Mouse (Mus musculus) hindbrain, embryonic 15.5 days (tissue): ENCODE results near the gene Sh3bgrl3. TPM values are rescaled to one million over a fixed set of nuclear protein-coding genes. Genes with fewer than 3 reads are reported as not detected.
"Not testable (repeated sequence)": the region's sequence is repeated elsewhere in the genome, so short reads cannot be mapped to it uniquely, and the experiment has no call there.

Experiments
- ATAC-seq: fragments of 200-750 bp; cut with Nextera tagmentation; 2 replicates; pipeline ENCODE4 v1.8.0; 2017; ENCODE audit warnings: low read depth, moderate number of reproducible peaks, moderate TSS enrichment; ENCODE audit not compliant: low FRiP score
- H3K27ac ChIP-seq: fragments of 300-500 bp; sonication (generic); replicated peaks from 2 replicates; pipeline ENCODE4 v1.5.1; 2015; ENCODE audit warnings: mild to moderate bottlenecking, inconsistent platforms
- H3K27me3 ChIP-seq: fragments of 300-500 bp; sonication (generic); 2 replicates; pipeline ENCODE4 v1.6.1; 2015; ENCODE audit warnings: control low read depth, inconsistent platforms
- H3K36me3 ChIP-seq: fragments of 300-500 bp; sonication (generic); 2 replicates; pipeline ENCODE4 v1.6.1; 2015; ENCODE audit warnings: control low read depth, inconsistent platforms
- H3K4me1 ChIP-seq: fragments of 300-500 bp; sonication (generic); replicated peaks from 2 replicates; pipeline ENCODE4 v1.6.1; 2015; ENCODE audit warnings: control low read depth, inconsistent platforms
- H3K4me2 ChIP-seq: fragments of 300-500 bp; sonication (generic); 2 replicates; pipeline ENCODE4 v1.6.1; 2015; ENCODE audit warnings: moderate library complexity, mild to moderate bottlenecking, inconsistent platforms
- H3K4me3 ChIP-seq: fragments of 300-500 bp; sonication (generic); 2 replicates; pipeline ENCODE4 v1.5.1; 2015; ENCODE audit warnings: mild to moderate bottlenecking, inconsistent platforms
- H3K9ac ChIP-seq: fragments of 300-500 bp; sonication (generic); 2 replicates; pipeline ENCODE4 v1.6.1; 2015; ENCODE audit warnings: inconsistent platforms
- H3K9me3 ChIP-seq: fragments of 300-500 bp; sonication (generic); 2 replicates; pipeline ENCODE4 v1.6.1; 2016; ENCODE audit warnings: control low read depth, inconsistent platforms
- WGBS: fragments of 180-500 bp; shearing (Covaris S2); methylation state at CpG from one replicate; pipeline ENCODE4 v1.1.7; 2015; 5-methylcytosine and 5-hydroxymethylcytosine counted together
- polyA plus RNA-seq: library from polyadenylated mRNA; unstranded; fragments of >200 nt; fragmentation: Nextera tagmentation; extraction: Ambion mirVana; gene quantifications from 2 replicates; pipeline ENCODE4 v1.2.1, GENCODE M21; 2015

The Sh3bgrl3 gene
- 425 and 442 TPM in 2 replicates for polyA plus RNA-seq

- Histone ChIP-seq H3K36me3 (0 out of 2 replicates have a peak, but pooled peaks cover 7% of the 10 kb centered on the region), H3K4me3 (peak within 1 kb of the TSS; percentile 93), H3K27me3 (no peaks in the 10 kb centered on the region), H3K4me2 (peak within 1 kb of the TSS; percentile 94), H3K9me3 (no peaks in the 10 kb centered on the region), H3K9ac (peak within 1 kb of the TSS; percentile 96), H3K27ac (peak within 1 kb of the TSS; percentile 83), H3K4me1 (peaks cover 36% of the 10 kb centered on the region)
- WGBS: under 1% methylated on average over 50 of the region's 50 CpGs
- ATAC-seq: peak; percentile 95
These were observed at the start of gene Sh3bgrl3 for GRCm38 (mm10) chr4:134128221-134128982. Gene Sh3bgrl3, minus strand, starts transcription at chr4:134128789.

GRCm38 (mm10) chr4:134172391-134172790 lies 43.8 kb upstream of the Sh3bgrl3 start:
- H3K9ac ChIP-seq: no peak overlapping the region
- no peak for ATAC-seq
- H3K27me3 ChIP-seq: no peaks in the 10 kb centered on the region
- 84% methylated on average over 3 of the region's 3 CpGs for WGBS
- no peaks in the 10 kb centered on the region for H3K9me3 ChIP-seq
- H3K4me2 ChIP-seq: no peak overlapping the region
- no peak overlapping the region for H3K4me3 ChIP-seq
- 0 out of 2 replicates have a peak, but pooled peaks cover 3% of the 10 kb centered on the region for H3K36me3 ChIP-seq
- no peaks in the 10 kb centered on the region for H3K4me1 ChIP-seq
- no peak overlapping the region for H3K27ac ChIP-seq

- no peaks in the 10 kb centered on the region for H3K27me3 ChIP-seq
- ATAC-seq: no peak
- no peak overlapping the region for H3K4me2 ChIP-seq
- no peaks in the 10 kb centered on the region for H3K9me3 ChIP-seq
- H3K4me3 ChIP-seq: no peak overlapping the region
- H3K9ac ChIP-seq: no peak overlapping the region
- peaks cover 11% of the 10 kb centered on the region; the same call in 1 of the 2 replicates for H3K36me3 ChIP-seq
- H3K4me1 ChIP-seq: no peaks in the 10 kb centered on the region
- 95% methylated on average over 3 of the region's 3 CpGs for WGBS
- H3K27ac ChIP-seq: no peak overlapping the region
These were observed 38.3 kb upstream of the Sh3bgrl3 start for GRCm38 (mm10) chr4:134166906-134167305.

GRCm38 (mm10) chr4:134165548-134166465 lies 37.2 kb upstream of the Sh3bgrl3 start:
- 83% methylated on average over 3 of the region's 3 CpGs for WGBS
- H3K4me3 ChIP-seq: no peak overlapping the region

GRCm38 (mm10) chr4:134165024-134165423 lies 36.4 kb upstream of the Sh3bgrl3 start:
- H3K36me3 ChIP-seq: peaks cover 8% of the 10 kb centered on the region; the same call in 1 of the 2 replicates
- no peak overlapping the region for H3K9ac ChIP-seq
- H3K4me3 ChIP-seq: no peak overlapping the region
- no peak for ATAC-seq
- no peaks in the 10 kb centered on the region for H3K9me3 ChIP-seq
- H3K4me2 ChIP-seq: no peak overlapping the region
- H3K27ac ChIP-seq: no peak overlapping the region
- no peaks in the 10 kb centered on the region for H3K4me1 ChIP-seq
- H3K27me3 ChIP-seq: no peaks in the 10 kb centered on the region
- 87% methylated on average over 6 of the region's 6 CpGs for WGBS

More at GRCm38 (mm10) chr4:134165548-134166465, 37.2 kb upstream of the Sh3bgrl3 start:
- Histone ChIP-seq H3K27me3 (no peaks in the 10 kb centered on the region), H3K4me1 (no peaks in the 10 kb centered on the region), H3K27ac (no peak overlapping the region), H3K4me2 (no peak overlapping the region), H3K36me3 (peaks cover 11% of the 10 kb centered on the region; the same call in 1 of the 2 replicates), H3K9ac (no peak overlapping the region), H3K9me3 (no peaks in the 10 kb centered on the region)
- no peak for ATAC-seq

GRCm38 (mm10) chr4:134164591-134164990 lies 36.0 kb upstream of the Sh3bgrl3 start:
- H3K27me3 ChIP-seq: no peaks in the 10 kb centered on the region
- H3K9me3 ChIP-seq: no peaks in the 10 kb centered on the region
- H3K4me2 ChIP-seq: no peak overlapping the region
- ATAC-seq: no peak
- 92% methylated on average over 5 of the region's 6 CpGs for WGBS
- no peak overlapping the region for H3K27ac ChIP-seq
- no peak overlapping the region for H3K4me3 ChIP-seq
- peaks cover 8% of the 10 kb centered on the region; the same call in 1 of the 2 replicates for H3K36me3 ChIP-seq
- no peaks in the 10 kb centered on the region for H3K4me1 ChIP-seq
- H3K9ac ChIP-seq: no peak overlapping the region

- H3K27ac ChIP-seq, H3K4me1 ChIP-seq, H3K9ac ChIP-seq, ATAC-seq, H3K36me3 ChIP-seq, H3K9me3 ChIP-seq, H3K27me3 ChIP-seq: not testable (repeated sequence)
- WGBS: 4% methylated on average over 30 of the region's 30 CpGs
- Histone ChIP-seq H3K4me3 (peak overlapping the region; percentile 49), H3K4me2 (peak overlapping the region; percentile 67)
These were observed 31.5 kb upstream of the Sh3bgrl3 start for GRCm38 (mm10) chr4:134160071-134160470.

- no peak for ATAC-seq
- Histone ChIP-seq H3K27me3 (no peaks in the 10 kb centered on the region), H3K36me3 (no peaks in the 10 kb centered on the region), H3K9ac (no peak overlapping the region), H3K27ac (no peak overlapping the region), H3K4me1 (no peaks in the 10 kb centered on the region), H3K4me3 (no peak overlapping the region), H3K9me3 (no peaks in the 10 kb centered on the region), H3K4me2 (no peak overlapping the region)
- 79% methylated on average over 6 of the region's 6 CpGs for WGBS
These were observed 30.2 kb upstream of the Sh3bgrl3 start for GRCm38 (mm10) chr4:134158774-134159173.

- WGBS: 86% methylated on average over 2 of the region's 2 CpGs
These were observed 29.0 kb upstream of the Sh3bgrl3 start for GRCm38 (mm10) chr4:134157558-134157957.

GRCm38 (mm10) chr4:134156744-134157143 lies 28.2 kb upstream of the Sh3bgrl3 start:
- Histone ChIP-seq H3K27ac (no peak overlapping the region), H3K4me3 (no peak overlapping the region), H3K27me3 (no peaks in the 10 kb centered on the region), H3K9ac (no peak overlapping the region), H3K4me2 (no peak overlapping the region), H3K9me3 (no peaks in the 10 kb centered on the region), H3K4me1 (no peaks in the 10 kb centered on the region), H3K36me3 (peaks cover 3% of the 10 kb centered on the region; the same call in 1 of the 2 replicates)
- no peak for ATAC-seq
- 85% methylated on average over 8 of the region's 8 CpGs for WGBS

More at GRCm38 (mm10) chr4:134157558-134157957, 29.0 kb upstream of the Sh3bgrl3 start:
- no peak overlapping the region for H3K4me2 ChIP-seq
- no peak overlapping the region for H3K4me3 ChIP-seq
- no peaks in the 10 kb centered on the region for H3K36me3 ChIP-seq
- no peaks in the 10 kb centered on the region for H3K27me3 ChIP-seq
- H3K27ac ChIP-seq: no peak overlapping the region
- H3K9ac ChIP-seq: no peak overlapping the region
- no peaks in the 10 kb centered on the region for H3K9me3 ChIP-seq
- ATAC-seq: no peak
- H3K4me1 ChIP-seq: no peaks in the 10 kb centered on the region

- 93% methylated on average over 10 of the region's 10 CpGs for WGBS
- no peak overlapping the region for H3K4me3 ChIP-seq
- no peaks in the 10 kb centered on the region for H3K4me1 ChIP-seq
- H3K27ac ChIP-seq: no peak overlapping the region
- no peak overlapping the region for H3K4me2 ChIP-seq
- H3K36me3 ChIP-seq: peaks cover 7% of the 10 kb centered on the region; the same call in 1 of the 2 replicates
- no peak overlapping the region for H3K9ac ChIP-seq
- no peaks in the 10 kb centered on the region for H3K9me3 ChIP-seq
- no peak for ATAC-seq
- no peaks in the 10 kb centered on the region for H3K27me3 ChIP-seq
These were observed 27.4 kb upstream of the Sh3bgrl3 start for GRCm38 (mm10) chr4:134155961-134156465.
